Mouse (Mus musculus): ENCODE measurements around the gene Rnf5. TPM values are rescaled to one million over a fixed set of nuclear protein-coding genes. Genes with fewer than 3 reads are reported as not detected.
A peak's percentile ranks its signal among the peaks of the same experiment; 100 is the strongest.

Rnf5 gene
- total RNA-seq (2021): 10 to 100 TPM; 70.7 to 71.5 TPM
- long read RNA-seq, experiment 1, transcript Rnf5-201 (6 exons, 1,238 nt): major isoform, 79 of 94 reads
- long read RNA-seq, experiment 1, partial matches to known transcripts: 3 of 94 reads
- long read RNA-seq, experiment 1, other reads (novel, unspliced or antisense): 10 of 94 reads
- long read RNA-seq, experiment 2, transcript Rnf5-201 (6 exons, 1,238 nt): major isoform, 52 of 61 reads
- long read RNA-seq, experiment 2, partial matches to known transcripts: 3 of 61 reads
- long read RNA-seq, experiment 2, other reads (novel, unspliced or antisense): 5 of 61 reads

DNA sequence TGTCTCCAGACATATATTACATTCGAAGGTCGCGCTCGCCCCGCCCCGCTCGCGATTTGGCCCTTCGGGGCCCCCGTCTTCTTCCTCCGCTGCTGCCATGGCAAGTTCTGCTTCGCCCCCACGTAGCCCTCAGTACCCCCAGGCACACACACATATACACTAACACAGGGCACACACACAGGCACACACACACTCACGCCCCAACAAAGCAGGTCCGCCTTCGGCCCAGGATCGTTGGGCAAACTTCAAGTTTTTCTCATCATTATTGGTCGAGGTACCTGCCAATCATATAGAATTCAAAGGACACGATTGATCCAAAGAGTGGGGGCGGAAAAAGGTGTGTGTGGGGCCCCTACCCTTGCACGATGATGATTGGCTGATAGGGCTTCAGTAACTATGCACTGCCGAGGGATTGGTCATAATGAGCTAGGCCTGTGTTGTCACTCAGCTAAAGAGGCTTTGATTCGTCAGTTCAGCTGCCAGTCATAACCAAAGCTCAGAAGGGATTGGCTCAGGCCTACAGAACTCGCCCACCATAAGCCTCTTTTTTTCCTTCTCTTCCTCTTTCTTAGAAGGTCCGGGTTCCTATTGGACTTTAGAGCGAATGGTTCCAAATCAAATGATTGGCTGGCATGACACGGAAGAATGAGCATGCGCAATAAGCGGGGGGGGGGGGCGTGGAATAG lies at the start of gene Rnf5:
Gene Rnf5 (minus strand): TSS at position 316 of the 686 bp plus-strand sequence.
- no peak for TF ChIP-seq CTCF (IDR thresholded peaks at IDR 0.05)
- Histone ChIP-seq H3K4me3 (peak within 1 kb of the TSS; percentile 68), H3K27ac (peak within 1 kb of the TSS; percentile 99)
- DNase-seq (ENCODE audit: extremely low spot score in 1 of 2, low spot score in 2 of 2): peak; percentile 98 to 99
- intact Hi-C loops (cut with DNase I): no loop called here

DNA sequence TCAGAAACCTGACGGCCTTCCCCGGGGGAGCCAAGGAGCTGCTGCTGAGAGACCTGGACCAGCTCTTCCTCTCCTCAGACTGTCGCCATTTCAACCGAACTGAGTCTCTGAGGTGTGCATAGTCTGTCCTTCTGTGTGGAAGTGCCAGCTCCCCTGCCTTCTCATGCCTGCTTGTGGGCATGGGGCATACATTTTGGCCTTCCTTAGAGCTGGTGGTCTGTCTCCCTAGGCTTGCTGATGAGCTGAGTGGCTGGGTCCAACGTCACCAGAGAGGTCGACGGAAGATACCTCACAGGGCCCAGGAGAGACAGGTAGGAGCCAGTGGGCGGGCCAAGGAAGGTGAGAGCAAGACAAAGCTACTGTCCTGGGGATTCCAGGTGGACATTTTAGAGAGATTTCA lies 49.5 kb upstream of the Rnf5 start:
- no peak overlapping the region; the same call in 1 of the 2 replicates for H3K27ac ChIP-seq
- no peak for DNase-seq (ENCODE audit: extremely low spot score in 1 of 2, low spot score in 2 of 2)
- intact Hi-C loops (cut with DNase I): loop anchor here (5.0 kb wide), 2 partner anchors 159 to 239 kb away; no protein-coding TSS in a partner anchor
- H3K4me3 ChIP-seq: no peak overlapping the region
- no peak for TF ChIP-seq CTCF (IDR thresholded peaks at IDR 0.05)

DNA sequence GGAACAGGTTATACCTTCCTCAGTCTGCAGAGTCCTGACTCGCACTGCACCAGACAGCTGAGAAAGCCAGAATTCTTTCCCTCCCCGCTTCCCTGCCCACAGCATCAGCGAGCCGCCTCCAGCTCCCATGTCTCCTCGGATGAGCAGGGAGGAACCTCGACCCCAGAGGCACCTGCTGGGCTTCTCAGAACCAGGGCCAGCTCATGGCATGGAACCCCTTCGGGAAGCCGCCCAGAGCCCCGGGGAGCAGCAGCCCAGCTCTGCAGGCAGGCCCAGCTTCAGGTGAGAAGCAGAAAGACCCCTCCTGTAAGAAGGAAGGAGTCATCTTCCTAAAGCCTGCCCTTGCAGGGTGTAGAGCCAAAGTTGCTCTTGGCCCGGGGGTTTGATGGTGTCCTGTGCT lies 49.1 kb upstream of the Rnf5 start:
- intact Hi-C loops (cut with DNase I): loop anchor here (5.0 kb wide), 2 partner anchors 160 to 240 kb away; no protein-coding TSS in a partner anchor
- peak overlapping the region; percentile 29; the same call in 1 of the 2 replicates for H3K27ac ChIP-seq

DNA sequence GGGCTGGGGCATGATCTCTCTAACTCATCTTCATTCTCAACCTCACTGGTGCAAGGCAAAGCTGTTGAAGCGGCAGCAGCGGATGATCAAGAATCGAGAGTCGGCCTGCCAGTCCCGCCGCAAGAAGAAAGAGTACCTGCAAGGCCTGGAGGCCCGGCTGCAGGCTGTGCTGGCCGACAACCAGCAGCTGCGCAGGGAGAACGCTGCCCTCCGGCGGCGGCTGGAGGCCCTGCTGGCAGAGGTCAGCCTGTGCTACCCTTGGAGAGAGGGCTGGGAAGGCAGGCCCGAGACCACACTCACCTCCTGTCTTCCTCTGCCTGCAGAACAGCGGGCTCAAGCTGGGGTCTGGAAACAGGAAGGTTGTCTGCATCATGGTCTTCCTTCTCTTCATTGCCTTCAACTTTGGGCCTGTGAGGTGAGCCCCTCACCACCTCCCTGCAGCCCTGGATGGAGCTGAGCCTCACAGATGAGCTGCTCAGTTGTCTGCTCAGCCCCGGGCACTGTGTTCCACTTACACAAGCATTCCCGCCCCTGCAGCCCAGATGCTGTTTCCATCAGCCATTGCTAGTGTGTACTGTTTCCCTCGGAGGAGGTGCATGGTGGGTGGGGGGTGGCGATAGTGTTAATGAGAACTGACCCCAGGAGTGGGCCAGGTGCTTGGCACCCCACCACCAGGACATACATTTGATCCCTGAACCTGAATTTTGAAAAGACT lies 48.2 kb upstream of the Rnf5 start:
- TF ChIP-seq CTCF (IDR thresholded peaks at IDR 0.05): peak; percentile 53

More for the DNA sequence above, 49.1 kb upstream of the Rnf5 start:
- no peak for TF ChIP-seq CTCF (IDR thresholded peaks at IDR 0.05)
- no peak overlapping the region for H3K4me3 ChIP-seq
- no peak for DNase-seq (ENCODE audit: extremely low spot score in 1 of 2, low spot score in 2 of 2)

DNA sequence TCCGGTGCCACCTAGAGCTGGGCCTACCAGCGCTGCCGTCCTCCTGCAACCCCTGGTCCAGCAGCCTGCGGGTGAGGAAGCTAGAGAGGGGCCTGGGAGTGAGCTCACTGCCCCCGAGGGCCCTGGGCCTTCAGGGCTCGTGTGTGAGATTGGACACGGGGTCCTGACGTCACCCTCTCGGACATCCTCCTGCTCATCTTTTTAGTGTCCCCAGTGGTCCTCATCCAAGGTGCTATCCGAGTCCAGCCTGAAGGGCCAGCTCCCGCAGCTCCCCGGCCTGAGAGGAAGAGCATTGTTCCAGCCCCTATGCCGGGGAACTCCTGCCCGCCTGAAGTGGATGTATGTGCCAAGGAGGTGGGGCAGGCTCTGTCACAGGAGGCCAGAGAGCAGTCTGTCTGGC lies 47.3 kb upstream of the Rnf5 start:
- H3K27ac ChIP-seq: no peak overlapping the region
- no peak for DNase-seq (ENCODE audit: extremely low spot score in 1 of 2, low spot score in 2 of 2)
- no peak overlapping the region for H3K4me3 ChIP-seq
- TF ChIP-seq CTCF (IDR thresholded peaks at IDR 0.05): no peak
- intact Hi-C loops (cut with DNase I): loop anchor here (5.0 kb wide), 2 partner anchors 162 to 242 kb away; no protein-coding TSS in a partner anchor

More for the DNA sequence above, 48.2 kb upstream of the Rnf5 start:
- Histone ChIP-seq H3K27ac (peak overlapping the region; percentile 29), H3K4me3 (no peak overlapping the region)
- intact Hi-C loops (cut with DNase I): loop anchor here (5.0 kb wide), 2 partner anchors 161 to 241 kb away; no protein-coding TSS in a partner anchor
- no peak for DNase-seq (ENCODE audit: extremely low spot score in 1 of 2, low spot score in 2 of 2)

DNA sequence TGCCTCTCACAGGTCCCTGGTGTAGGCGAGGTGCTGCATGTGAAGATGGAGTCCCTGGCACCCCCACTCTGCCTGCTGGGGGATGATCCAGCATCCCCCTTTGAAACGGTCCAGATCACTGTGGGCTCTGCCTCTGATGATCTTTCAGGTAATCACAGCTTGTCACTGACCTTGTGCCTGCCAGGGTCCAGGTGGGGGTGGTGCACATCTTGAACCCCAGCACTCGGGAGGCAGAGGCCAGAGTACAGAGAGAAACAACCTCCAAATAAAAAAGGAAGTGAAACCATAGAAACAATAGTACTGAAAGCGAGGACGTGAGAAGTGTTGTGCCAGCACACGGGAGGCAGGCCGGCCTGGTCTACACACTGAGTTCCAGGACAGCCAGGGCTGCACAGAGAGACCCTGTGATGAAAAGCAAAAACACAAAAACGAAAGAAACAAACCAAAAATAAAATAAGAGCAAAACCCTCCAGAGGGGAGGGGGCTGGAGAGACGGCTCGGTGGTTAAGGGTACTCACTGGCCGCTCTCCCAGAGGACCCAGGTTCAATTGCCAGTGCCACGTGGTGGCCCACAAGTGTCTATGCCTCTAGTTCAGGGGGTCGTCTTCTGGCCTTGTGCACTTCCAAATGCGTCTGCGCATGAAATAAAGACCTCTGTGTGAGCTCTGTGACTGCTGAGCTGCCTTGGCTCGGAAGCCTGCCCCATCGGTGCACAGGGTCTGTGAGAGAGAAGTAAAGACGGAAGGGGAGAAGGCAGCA lies 45.8 kb upstream of the Rnf5 start:
- intact Hi-C loops (cut with DNase I): no loop called here
- Histone ChIP-seq H3K27ac (no peak overlapping the region), H3K4me3 (no peak overlapping the region)
- TF ChIP-seq CTCF (IDR thresholded peaks at IDR 0.05): no peak
- DNase-seq (ENCODE audit: extremely low spot score in 1 of 2, low spot score in 2 of 2): no peak

DNA sequence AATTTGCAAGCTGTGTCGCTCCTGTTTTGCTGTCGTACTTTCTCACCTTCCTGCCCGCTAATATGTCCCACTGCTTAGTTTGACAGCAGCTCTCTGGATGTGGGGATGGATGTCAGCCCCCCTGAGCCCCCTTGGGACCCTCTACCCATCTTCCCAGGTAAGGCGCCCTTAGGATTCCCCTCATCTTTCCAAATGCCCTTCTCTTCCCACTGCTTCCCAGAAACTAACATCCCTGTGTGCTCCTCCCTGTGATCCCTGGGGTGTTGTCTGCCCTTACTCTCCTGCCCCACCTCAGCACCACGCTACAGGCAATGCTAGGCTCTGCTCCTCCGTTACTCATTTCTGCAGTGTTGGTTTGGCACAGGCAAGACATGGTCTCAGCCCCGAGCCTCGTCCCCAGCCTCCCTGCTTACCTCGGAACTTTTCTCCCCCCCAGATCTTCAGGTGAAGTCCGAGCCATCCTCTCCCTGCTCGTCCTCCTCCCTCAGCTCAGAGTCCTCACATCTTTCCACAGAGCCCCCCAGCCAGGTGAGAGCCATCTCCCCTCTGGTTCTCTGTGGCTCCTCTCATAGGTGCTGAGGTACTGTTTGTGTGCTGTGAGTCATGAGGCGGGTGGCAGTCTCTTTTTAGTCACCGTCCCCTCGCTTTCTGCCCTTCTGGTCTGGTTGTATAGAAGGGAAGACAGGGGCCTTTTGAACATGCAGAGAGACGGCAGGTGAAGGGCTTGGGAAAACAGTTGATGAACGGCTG lies 44.8 kb upstream of the Rnf5 start:
- peak overlapping the region; percentile 73 for H3K4me3 ChIP-seq
- no peak for DNase-seq (ENCODE audit: extremely low spot score in 1 of 2, low spot score in 2 of 2)
- no peak overlapping the region for H3K27ac ChIP-seq
- TF ChIP-seq CTCF (IDR thresholded peaks at IDR 0.05): no peak
- intact Hi-C loops (cut with DNase I): no loop called here

DNA sequence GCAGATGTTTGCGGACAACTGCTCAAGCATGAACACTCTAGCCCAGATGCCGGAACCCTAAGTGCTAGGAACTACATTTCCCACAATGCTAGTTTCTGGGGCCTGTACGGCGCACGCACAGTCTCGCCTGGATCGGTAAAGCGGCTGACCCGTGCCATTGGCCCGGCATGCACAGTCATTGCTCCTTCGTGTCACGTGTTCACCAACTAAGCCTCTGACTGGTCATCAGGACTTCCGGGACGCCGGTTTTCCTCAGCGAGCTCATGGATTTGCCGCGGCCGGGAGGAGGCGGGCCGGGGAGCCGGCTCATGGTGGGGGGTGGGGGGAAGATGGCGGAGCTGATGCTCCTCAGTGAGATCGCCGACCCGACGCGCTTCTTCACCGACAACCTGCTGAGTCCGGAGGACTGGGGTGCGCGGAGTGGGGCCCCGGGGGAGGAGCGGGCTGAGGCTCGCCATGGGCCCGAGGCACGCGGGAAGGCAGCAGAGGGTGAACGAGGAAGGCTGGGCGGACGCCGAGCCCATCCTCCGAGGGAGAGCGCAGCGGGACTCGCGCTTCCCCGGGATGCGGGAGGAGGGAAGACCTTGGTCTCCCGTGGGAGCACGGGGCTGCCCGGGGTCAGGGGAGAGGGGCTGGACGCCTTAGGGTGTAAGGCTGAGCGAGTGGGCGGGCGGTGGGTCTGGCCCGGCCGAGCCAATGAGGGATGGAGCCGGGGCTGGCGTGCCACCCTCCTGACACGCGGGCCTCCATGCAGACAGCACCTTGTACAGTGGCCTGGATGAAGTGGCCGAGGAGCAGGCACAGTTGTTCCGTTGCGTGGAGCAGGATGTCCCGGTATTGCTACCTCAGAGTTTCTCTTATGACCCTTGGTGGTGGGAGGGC lies 43.7 kb upstream of the Rnf5 start, which contains the start of gene Atf6b:
Gene Atf6b (plus strand): TSS at position 241 of the 882 bp plus-strand sequence.
- TF ChIP-seq CTCF (IDR thresholded peaks at IDR 0.05): no peak
- Histone ChIP-seq H3K4me3 (peak within 1 kb of the TSS; percentile 73), H3K27ac (peak within 1 kb of the TSS; percentile 92)
- DNase-seq (ENCODE audit: extremely low spot score in 1 of 2, low spot score in 2 of 2): peak; percentile 90 to 96
- intact Hi-C loops (cut with DNase I): no loop called here

DNA sequence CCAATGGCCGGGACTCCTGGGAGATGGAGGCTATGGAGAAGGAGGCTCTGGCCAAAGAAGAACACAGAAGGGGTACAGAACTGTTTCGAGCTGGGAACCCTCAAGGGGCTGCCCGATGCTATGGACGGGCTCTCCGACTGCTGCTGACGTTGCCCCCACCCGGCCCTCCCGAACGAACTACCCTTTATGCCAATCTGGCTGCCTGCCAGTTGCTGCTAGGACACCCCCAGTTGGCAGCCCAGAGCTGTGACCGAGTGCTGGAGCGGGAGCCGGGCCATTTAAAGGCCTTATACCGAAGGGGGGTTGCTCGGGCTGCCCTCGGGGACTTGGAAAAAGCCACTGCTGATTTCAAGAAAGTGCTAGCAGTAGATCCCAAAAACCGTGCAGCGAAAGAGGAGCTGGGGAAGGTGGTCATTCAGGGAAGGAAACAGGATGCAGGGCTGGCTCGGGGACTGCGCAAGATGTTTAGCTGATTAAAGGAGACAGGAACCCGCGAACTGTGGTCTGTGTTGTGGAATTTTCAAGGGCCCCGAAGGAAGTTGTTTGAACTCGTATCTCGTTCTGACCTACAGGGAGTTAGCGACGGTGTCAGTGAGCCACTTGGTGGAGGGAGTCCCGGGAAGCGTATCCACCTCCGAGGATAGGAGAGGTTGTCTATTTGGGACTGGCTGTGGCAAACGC lies 42.5 kb upstream of the Rnf5 start:
- no peak for DNase-seq (ENCODE audit: extremely low spot score in 1 of 2, low spot score in 2 of 2)
- no peak for TF ChIP-seq CTCF (IDR thresholded peaks at IDR 0.05)
- Histone ChIP-seq H3K4me3 (no peak overlapping the region), H3K27ac (no peak overlapping the region)
- intact Hi-C loops (cut with DNase I): no loop called here
